Mouse (Mus musculus) thymus, adult 2 months (tissue): ENCODE results near the gene Maats1. TPM values are rescaled to one million over a fixed set of nuclear protein-coding genes. Genes with fewer than 3 reads are reported as not detected.

ENCODE experiments used
- DNase-seq: peaks from one replicate; pipeline ENCODE4 v3.0.0; 2021
- H3K27ac ChIP-seq: fragments of 200-500 bp; 2 replicates; pipeline ENCODE4 v1.5.1; 2012; ENCODE audit warnings: low read length, control low read depth; ENCODE audit not compliant: control insufficient read depth, insufficient read depth
- H3K27me3 ChIP-seq: fragments of 200-500 bp; 2 replicates; pipeline ENCODE4 v1.6.1; 2012; ENCODE audit warnings: mild to moderate bottlenecking, low read length, moderate library complexity, mixed read lengths; ENCODE audit not compliant: control insufficient read depth, insufficient read depth
- H3K36me3 ChIP-seq: fragments of 200-500 bp; 2 replicates; pipeline ENCODE4 v1.6.1; 2012; ENCODE audit warnings: mild to moderate bottlenecking, low read length, moderate library complexity; ENCODE audit not compliant: control insufficient read depth, insufficient read depth
- H3K4me1 ChIP-seq: fragments of 200-500 bp; replicated peaks from 2 replicates; pipeline ENCODE4 v1.6.1; 2012; ENCODE audit warnings: low read length; ENCODE audit not compliant: control insufficient read depth, insufficient read depth
- H3K4me3 ChIP-seq: fragments of 200-500 bp; 2 replicates; pipeline ENCODE4 v1.5.1; 2012; ENCODE audit warnings: mild to moderate bottlenecking, low read length, control low read depth, moderate library complexity; ENCODE audit not compliant: control insufficient read depth, insufficient read depth
- CTCF ChIP-seq: fragments of 200-500 bp; IDR thresholded peaks from 2 replicates; pipeline ENCODE4 v1.5.1; 2012; ENCODE audit warnings: mild to moderate bottlenecking, control low read depth, low read length, moderate library complexity, borderline replicate concordance; ENCODE audit not compliant: control insufficient read depth, poor library complexity, insufficient read depth; ENCODE audit errors: extremely low read depth
- POLR2A ChIP-seq: fragments of 200-500 bp; IDR thresholded peaks from 2 replicates; pipeline ENCODE4 v1.6.1; 2012; ENCODE audit warnings: mild to moderate bottlenecking, low read length, control low read depth, moderate library complexity; ENCODE audit not compliant: control insufficient read depth, poor library complexity, insufficient read depth; ENCODE audit errors: extremely low read depth
- WGBS: fragments of 180-500 bp; shearing (Covaris S2); methylation state at CpG from one replicate; pipeline ENCODE4 v1.1.7; 2018; 5-methylcytosine and 5-hydroxymethylcytosine counted together
- polyA plus RNA-seq: library from polyadenylated mRNA; depleted of rRNA; stranded (reverse); fragments of >200 nt; gene quantifications from 2 replicates; pipeline ENCODE4 v1.2.3, GENCODE M21; 2012

Maats1 gene
- polyA plus RNA-seq, 1 experiment: 0.12 TPM

- 64% methylated on average over 10 of the region's 10 CpGs for WGBS
- DNase-seq: no peak
- H3K4me1 ChIP-seq: 0 out of 2 replicates have a peak, but pooled peaks cover 3% of the 10 kb centered on the region
- TF ChIP-seq POLR2A (no peak), CTCF (no peak)
- no peak overlapping the region for H3K4me3 ChIP-seq
- no peaks in the 10 kb centered on the region for H3K36me3 ChIP-seq
- no peak overlapping the region for H3K27ac ChIP-seq
- H3K27me3 ChIP-seq: no peaks in the 10 kb centered on the region
Observed at GRCm38 (mm10) chr16:38368336-38368735, 26.4 kb upstream of the Maats1 start.

GRCm38 (mm10) chr16:38366231-38366630 is 24.3 kb upstream of the Maats1 start:
- TF ChIP-seq CTCF (no peak), POLR2A (no peak)
- WGBS: 88% methylated on average over 4 of the region's 4 CpGs
- H3K4me1 ChIP-seq: peaks cover 3% of the 10 kb centered on the region; the same call in 1 of the 2 replicates
- H3K4me3 ChIP-seq: no peak overlapping the region
- H3K36me3 ChIP-seq: no peaks in the 10 kb centered on the region
- no peak overlapping the region for H3K27ac ChIP-seq
- no peak for DNase-seq
- H3K27me3 ChIP-seq: no peaks in the 10 kb centered on the region

GRCm38 (mm10) chr16:38365390-38365789 is 23.4 kb upstream of the Maats1 start:
- TF ChIP-seq POLR2A: no peak
- TF ChIP-seq CTCF: no peak
- no peak for DNase-seq
- H3K36me3 ChIP-seq: no peaks in the 10 kb centered on the region
- no peak overlapping the region for H3K4me3 ChIP-seq
- H3K4me1 ChIP-seq: peaks cover 3% of the 10 kb centered on the region; the same call in 1 of the 2 replicates
- H3K27me3 ChIP-seq: no peaks in the 10 kb centered on the region
- WGBS: 93% methylated on average over 10 of the region's 10 CpGs
- H3K27ac ChIP-seq: no peak overlapping the region

GRCm38 (mm10) chr16:38363657-38364056 is 21.7 kb upstream of the Maats1 start:
- no peak overlapping the region for H3K4me3 ChIP-seq
- H3K4me1 ChIP-seq: no peaks in the 10 kb centered on the region; the same call in 1 of the 2 replicates
- H3K27ac ChIP-seq: no peak overlapping the region
- no peaks in the 10 kb centered on the region for H3K36me3 ChIP-seq
- WGBS: 89% methylated on average over 7 of the region's 7 CpGs
- no peak for TF ChIP-seq CTCF
- TF ChIP-seq POLR2A: no peak
- H3K27me3 ChIP-seq: no peaks in the 10 kb centered on the region
- DNase-seq: no peak

- H3K4me3 ChIP-seq: no peak overlapping the region
- 92% methylated on average over 3 of the region's 3 CpGs for WGBS
- DNase-seq: no peak
- TF ChIP-seq POLR2A (no peak), CTCF (no peak)
- H3K36me3 ChIP-seq: no peaks in the 10 kb centered on the region
- H3K27ac ChIP-seq: no peak overlapping the region
- H3K4me1 ChIP-seq: no peaks in the 10 kb centered on the region; the same call in 1 of the 2 replicates
- H3K27me3 ChIP-seq: no peaks in the 10 kb centered on the region
Observed at GRCm38 (mm10) chr16:38363256-38363595, 21.3 kb upstream of the Maats1 start.

GRCm38 (mm10) chr16:38362493-38363255 is 20.7 kb upstream of the Maats1 start:
- WGBS: 93% methylated on average over 20 of the region's 20 CpGs
- Histone ChIP-seq H3K27me3 (no peaks in the 10 kb centered on the region), H3K27ac (no peak overlapping the region), H3K36me3 (no peaks in the 10 kb centered on the region), H3K4me1 (no peaks in the 10 kb centered on the region; the same call in 1 of the 2 replicates), H3K4me3 (no peak overlapping the region)
- TF ChIP-seq CTCF (no peak), POLR2A (no peak)
- DNase-seq: no peak
